Mouse (Mus musculus) neutrophil, adult 5-6 weeks (primary cell): ENCODE data around the gene Hist1h4c. TPM values are rescaled to one million over a fixed set of nuclear protein-coding genes. Genes with fewer than 3 reads are reported as not detected.
"Not testable (repeated sequence)": the region's sequence is repeated elsewhere in the genome, so short reads cannot be mapped to it uniquely, and the experiment has no call there.

Source experiments
- ATAC-seq: fragments of 151-379, 151-347 bp; 2 replicates; pipeline ENCODE4 v1.8.0; 2017; ENCODE audit warnings: mild to moderate bottlenecking, moderate TSS enrichment; ENCODE audit not compliant: insufficient number of reproducible peaks, poor library complexity, low FRiP score, severe bottlenecking; ENCODE audit errors: extremely low read depth
- total RNA-seq: library from RNA; stranded (forward); fragments of 200-1000 nt; gene quantifications from 2 replicates; pipeline ENCODE4 v1.2.3, GENCODE M21; 2017

The Hist1h4c gene
- total RNA-seq, 1 experiment from 2014 or later, result 116 TPM

GRCm38 (mm10) chr13:23732156-23732804 is 34.0 kb upstream of the Hist1h4c start:
- peak; percentile 84 for ATAC-seq

- ATAC-seq, result no peak
Observed at GRCm38 (mm10) chr13:23730479-23730878, 32.2 kb upstream of the Hist1h4c start.

GRCm38 (mm10) chr13:23729706-23730105 is 31.5 kb upstream of the Hist1h4c start:
- no peak for ATAC-seq

- ATAC-seq, result no peak
Observed at GRCm38 (mm10) chr13:23729192-23729525, 30.9 kb upstream of the Hist1h4c start.

GRCm38 (mm10) chr13:23728472-23729191 is 30.4 kb upstream of the Hist1h4c start:
- ATAC-seq, result no peak

DNA sequence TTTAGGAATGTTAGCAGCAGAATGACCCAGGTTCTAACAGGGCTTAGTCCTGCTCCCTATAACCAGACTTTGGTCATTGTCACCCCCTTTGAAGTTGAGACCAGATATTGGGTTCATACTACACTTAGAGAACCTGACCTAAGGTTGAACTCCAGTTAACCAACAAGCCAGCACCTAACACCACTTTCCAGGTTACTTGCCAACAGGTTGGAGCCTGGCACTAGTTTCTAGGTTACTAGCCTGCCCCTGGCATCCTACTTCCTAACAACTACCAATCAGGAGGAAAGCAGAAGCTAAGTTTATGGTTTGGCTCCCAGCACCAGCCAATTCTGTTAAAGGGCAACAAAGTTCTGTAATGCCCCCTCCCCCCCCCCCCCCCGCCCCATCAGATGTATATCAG is 27.0 kb upstream of the Hist1h4c start:
- no peak for ATAC-seq

DNA sequence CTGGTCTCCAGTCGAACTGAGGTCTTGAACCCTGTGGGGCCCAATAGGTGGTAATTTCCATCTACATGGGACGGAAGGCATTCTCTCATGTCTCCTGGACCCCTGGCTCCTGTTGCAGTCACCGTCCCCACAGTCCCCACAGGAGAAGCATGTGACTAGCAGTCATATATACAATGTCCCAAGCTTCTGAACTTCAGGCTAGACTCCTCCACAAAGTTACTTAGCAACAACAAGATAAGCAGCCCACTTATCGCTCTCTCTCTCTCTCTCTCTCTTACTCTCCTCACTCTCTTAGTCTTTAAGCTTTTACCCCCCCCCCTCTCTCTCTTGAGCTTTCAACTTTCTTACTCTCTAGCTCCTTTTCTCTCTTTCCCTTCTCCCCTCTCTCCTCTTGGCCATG is 26.0 kb upstream of the Hist1h4c start:
- ATAC-seq, result no peak

- not testable (repeated sequence) for ATAC-seq
Observed at GRCm38 (mm10) chr13:23717593-23718245, 19.5 kb upstream of the Hist1h4c start.

DNA sequence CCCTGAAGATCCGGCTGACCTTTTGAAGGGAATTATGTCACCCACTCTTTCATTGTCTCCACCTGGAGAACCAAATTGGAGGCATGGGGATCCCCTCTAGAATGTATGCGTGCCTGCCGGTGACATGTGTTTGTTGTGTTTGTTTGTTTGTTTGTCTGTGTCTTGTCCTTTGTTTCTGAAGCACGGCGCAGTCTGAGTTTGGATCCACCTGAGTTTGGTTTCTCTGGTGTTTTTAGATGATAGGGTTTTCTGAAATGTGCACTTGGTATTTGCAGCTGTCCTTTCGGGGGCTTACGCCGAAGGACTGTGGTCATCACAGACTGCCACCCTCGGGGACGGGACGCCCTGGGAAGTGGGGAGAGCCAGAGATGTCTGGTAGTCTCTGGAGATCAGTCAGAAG is 18.9 kb upstream of the Hist1h4c start:
- no peak for ATAC-seq

DNA sequence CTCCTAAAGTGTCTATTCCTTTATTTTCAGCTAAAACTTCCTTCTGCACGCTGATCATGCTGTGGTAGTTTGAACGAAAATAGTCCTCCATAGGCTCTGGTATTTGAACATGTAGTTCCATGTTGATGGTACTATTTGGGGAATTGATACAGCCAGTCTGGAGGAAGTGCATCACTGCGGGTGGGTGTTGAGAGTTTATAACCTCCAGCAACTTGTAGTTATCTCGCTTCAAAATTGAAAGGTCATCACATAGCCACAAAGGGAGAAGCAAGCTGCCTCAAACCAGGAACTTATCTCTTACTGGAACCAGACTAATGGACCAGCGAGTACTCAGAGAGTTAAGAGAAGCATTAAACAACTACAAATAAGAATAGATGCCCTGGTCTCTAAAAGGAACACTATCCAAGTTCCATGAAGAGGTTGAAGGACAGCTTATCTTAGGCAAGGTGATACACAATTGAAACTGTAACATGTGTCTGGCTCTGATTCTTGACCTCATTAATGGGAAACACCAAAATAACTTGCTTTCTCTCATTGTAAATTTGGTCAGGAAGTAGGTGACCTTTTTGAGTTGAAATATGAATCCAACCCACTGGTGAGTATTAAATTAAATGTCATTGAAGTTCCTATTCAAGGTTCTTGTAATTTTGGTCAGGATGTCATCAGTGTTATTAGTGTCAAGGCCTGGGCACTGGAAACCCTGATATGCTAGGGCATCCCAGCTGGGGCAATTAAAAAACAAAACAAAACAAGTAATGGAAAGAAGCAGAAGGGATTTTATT is 18.2 kb upstream of the Hist1h4c start:
- no peak for ATAC-seq

DNA sequence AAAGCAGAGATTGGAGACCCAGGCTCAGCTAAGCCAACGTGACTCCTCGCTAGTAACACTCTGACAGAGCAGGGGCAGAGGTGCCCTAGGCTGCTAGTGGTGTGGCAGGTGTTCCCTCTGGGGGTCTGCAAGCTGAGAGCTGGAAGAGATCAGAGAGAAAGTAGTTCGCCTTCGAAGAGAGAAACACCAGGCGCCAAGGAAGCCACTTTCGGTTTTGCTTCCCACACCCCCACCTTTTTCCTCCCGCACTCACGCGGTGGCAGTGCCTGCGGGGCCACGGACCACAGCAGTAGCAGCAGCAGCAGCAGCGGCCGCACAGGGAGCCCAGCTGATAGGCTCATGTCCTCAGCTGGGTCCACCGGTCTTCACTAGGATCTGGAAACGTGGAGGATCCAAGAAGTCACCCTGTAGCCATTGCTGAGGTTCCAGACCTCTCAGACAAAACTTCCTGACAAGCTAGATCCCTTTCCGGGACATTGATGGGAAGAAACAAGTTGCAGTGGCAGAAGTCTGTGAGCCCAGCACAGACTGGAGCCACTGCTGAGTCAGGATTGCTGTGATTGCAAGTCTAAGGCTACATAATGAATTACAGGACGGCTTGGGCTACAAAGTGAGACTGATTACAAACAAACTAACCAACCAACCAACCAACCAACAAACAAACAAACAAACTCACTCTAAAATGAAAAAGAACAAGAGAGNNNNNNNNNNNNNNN is 12.3 kb upstream of the Hist1h4c start, which contains the start of gene Hfe:
Gene Hfe, minus strand, starts transcription at position 481 of the 716 bp plus-strand sequence.
- ATAC-seq, result peak; percentile 75

DNA sequence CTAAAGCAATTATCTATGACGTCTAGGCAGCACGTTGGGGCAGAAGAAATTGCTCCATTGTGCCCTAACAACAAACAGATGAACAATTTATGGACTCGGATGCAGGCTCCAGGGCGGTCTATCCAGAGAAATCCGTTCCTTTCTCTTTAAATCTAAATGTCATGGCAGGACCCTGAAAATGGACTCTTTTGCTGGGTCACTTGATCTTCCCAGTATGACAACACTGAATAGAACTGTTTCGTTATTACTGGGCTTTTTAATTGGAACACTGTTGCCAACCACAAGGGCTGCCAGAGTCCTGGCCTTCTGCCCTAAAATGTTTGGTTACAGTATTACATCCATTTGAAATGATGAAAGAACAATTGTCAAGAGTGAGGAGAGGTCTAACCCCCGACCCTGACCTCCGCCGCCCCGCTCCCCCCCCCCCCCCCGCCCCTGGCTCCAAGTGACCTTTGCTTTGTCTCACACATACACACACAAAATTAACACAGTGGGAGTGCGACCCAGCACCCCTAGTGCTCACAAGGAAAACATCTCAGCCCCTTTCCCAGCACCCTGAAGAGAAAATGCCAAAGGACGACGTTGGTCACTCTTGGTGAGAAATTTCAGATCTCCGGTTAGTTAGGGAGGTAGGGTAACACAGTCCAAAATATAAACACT is 11.6 kb upstream of the Hist1h4c start:
- ATAC-seq, result peak; percentile 9; the same call in 1 of the 2 replicates

DNA sequence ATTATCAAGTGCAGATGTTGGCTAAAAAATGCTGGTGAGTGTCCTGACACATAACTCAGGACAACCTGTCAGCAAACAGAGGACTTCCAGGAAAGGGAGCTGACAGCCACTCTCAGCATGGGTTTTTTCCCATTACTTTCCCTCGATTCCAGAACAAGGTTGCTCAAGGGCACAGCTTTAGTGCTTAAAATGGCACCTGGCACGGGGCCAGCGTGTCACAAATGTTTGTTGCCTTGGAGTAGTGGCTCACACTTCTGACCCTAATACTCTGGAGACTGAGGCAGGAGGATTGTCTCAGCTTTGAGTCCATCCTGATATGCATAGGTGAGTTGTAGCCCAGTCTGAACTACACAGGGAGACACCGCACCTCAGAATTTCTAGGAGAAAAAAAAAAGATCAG is 10.4 kb upstream of the Hist1h4c start:
- no peak for ATAC-seq

GRCm38 (mm10) chr13:23708041-23708440 is 9.8 kb upstream of the Hist1h4c start:
- ATAC-seq, result no peak

DNA sequence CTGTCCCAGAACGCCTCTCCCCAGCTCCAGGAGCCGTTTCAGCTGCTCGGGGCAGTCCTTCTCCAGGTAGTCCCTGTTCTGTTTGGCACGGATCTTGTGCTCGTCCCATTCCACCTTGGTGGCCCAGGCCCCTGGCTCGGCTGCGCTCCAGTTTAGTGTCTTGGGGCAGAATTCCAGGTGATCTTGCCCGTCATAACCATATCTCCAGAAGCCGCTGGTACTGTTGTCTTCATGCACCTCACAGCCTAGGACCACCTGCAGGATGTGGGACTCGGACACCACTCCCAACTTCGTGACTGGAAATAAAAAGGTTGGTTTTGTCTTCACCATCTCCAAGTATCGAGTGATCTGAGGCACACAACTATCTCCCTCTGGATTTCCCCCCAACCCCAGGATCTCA is 8.5 kb upstream of the Hist1h4c start:
- no peak for ATAC-seq

GRCm38 (mm10) chr13:23705751-23706356 is 7.6 kb upstream of the Hist1h4c start:
- ATAC-seq, result no peak

GRCm38 (mm10) chr13:23702801-23703200 is 4.5 kb upstream of the Hist1h4c start:
- ATAC-seq, result not testable (repeated sequence)

- no peak for ATAC-seq
Observed at GRCm38 (mm10) chr13:23702220-23702619, 4.0 kb upstream of the Hist1h4c start.
